Mouse (Mus musculus) CD4-positive, CD25-positive, alpha-beta regulatory T cell, adult 4 months (primary cell): Measurements from ENCODE around the gene Stmnd1. TPM values are rescaled to one million over a fixed set of nuclear protein-coding genes. Genes with fewer than 3 reads are reported as not detected.
"Not testable (repeated sequence)": the region's sequence is repeated elsewhere in the genome, so short reads cannot be mapped to it uniquely, and the experiment has no call there.

Experiments used
- ATAC-seq: one replicate; pipeline ENCODE4 v1.8.0; 2017
- polyA plus RNA-seq, 2 experiments: library from polyadenylated mRNA; unstranded; fragments of 100-300 nt; shearing (Covaris generic); gene quantifications; one replicate each; pipeline ENCODE4 v1.2.1; 2017

The Stmnd1 gene
- polyA plus RNA-seq, 2 experiments from 2014 or later, result not detected

- ATAC-seq, result no peak
Measured at GRCm38 (mm10) chr13:46290537-46290936, 17.0 kb downstream of the Stmnd1 start.

GRCm38 (mm10) chr13:46294365-46294764 is 20.8 kb downstream of the Stmnd1 start:
- no peak for ATAC-seq

GRCm38 (mm10) chr13:46297701-46298100 is 24.2 kb downstream of the Stmnd1 start:
- ATAC-seq, result no peak

- peak; percentile 87 for ATAC-seq
Measured at GRCm38 (mm10) chr13:46310790-46311189, 37.3 kb downstream of the Stmnd1 start.

GRCm38 (mm10) chr13:46313176-46313575 is 39.7 kb downstream of the Stmnd1 start:
- ATAC-seq, result no peak

- no peak for ATAC-seq
Measured at GRCm38 (mm10) chr13:46315165-46315564, 41.6 kb downstream of the Stmnd1 start.

GRCm38 (mm10) chr13:46326351-46326985 is 52.9 kb downstream of the Stmnd1 start:
- no peak for ATAC-seq

- ATAC-seq, result no peak
Measured at GRCm38 (mm10) chr13:46335020-46335419, 61.5 kb downstream of the Stmnd1 start.

- not testable (repeated sequence) for ATAC-seq
Measured at GRCm38 (mm10) chr13:46336281-46336680, 62.8 kb downstream of the Stmnd1 start.

- ATAC-seq, result peak; percentile 68
Measured at GRCm38 (mm10) chr13:46337791-46338190, 64.3 kb downstream of the Stmnd1 start.

- ATAC-seq, result peak; percentile 92
Measured at GRCm38 (mm10) chr13:46339954-46340353, 66.4 kb downstream of the Stmnd1 start.

GRCm38 (mm10) chr13:46340583-46340982 is 67.1 kb downstream of the Stmnd1 start:
- ATAC-seq, result no peak

GRCm38 (mm10) chr13:46341419-46341818 is 67.9 kb downstream of the Stmnd1 start:
- ATAC-seq, result no peak

GRCm38 (mm10) chr13:46343226-46343625 is 69.7 kb downstream of the Stmnd1 start:
- ATAC-seq, result no peak

- ATAC-seq, result no peak
Measured at GRCm38 (mm10) chr13:46346830-46347512, 73.5 kb downstream of the Stmnd1 start.

GRCm38 (mm10) chr13:46349664-46350063 is 76.1 kb downstream of the Stmnd1 start:
- no peak for ATAC-seq

Other genes with a start within 250 kb of the Stmnd1 start
- under 1 TPM in 1 of 2 experiments, not detected in 1; 0.32 TPM for gene Rbm24, start 144.7 kb downstream of the Stmnd1 start, polyA plus RNA-seq
- under 1 TPM; 0.30 to 0.32 TPM for gene Cap2, start 228.1 kb downstream of the Stmnd1 start, polyA plus RNA-seq